Mouse (Mus musculus): ENCODE measurements around the gene Myo10. TPM values are rescaled to one million over a fixed set of nuclear protein-coding genes. Genes with fewer than 3 reads are reported as not detected.
A peak's percentile ranks its signal among the peaks of the same experiment; 100 is the strongest.

Gene Myo10
- total and polyA plus RNA-seq, 2 experiments from 2014 or later = 29.2 to 30.0 TPM

DNA sequence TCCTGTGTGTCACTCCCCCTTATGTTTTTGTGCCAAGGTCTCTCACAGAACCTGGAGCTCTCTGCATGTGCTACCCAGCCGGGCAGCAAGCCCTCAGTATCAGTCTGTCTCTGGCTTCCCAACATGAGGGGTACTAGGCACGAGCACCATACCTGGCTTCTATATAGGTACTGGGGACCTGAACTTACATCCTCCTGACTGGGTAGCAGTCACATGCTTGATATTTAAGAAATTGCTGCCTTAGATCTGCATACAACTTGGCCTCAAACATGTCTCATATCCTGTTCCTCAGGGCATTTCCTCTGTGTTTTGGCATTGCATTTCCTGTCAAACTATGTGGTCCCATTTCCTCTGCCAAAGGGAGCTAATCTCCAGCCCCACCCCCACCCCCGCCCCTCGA lies 30.4 kb upstream of the Myo10 start:
- Histone ChIP-seq H3K36me3 (ENCODE audit: insufficient read depth, low read length) (no peaks in the 10 kb centered on the region), H3K9me3 (ENCODE audit: low read length) (no peaks in the 10 kb centered on the region), H3K4me1 (ENCODE audit: insufficient read depth, low read length) (no peaks in the 10 kb centered on the region; the same call in 1 of the 2 replicates), H3K4me2 (ENCODE audit: low read depth, low read length) (no peak overlapping the region), H3K27ac (no peak overlapping the region), H3K27me3 (ENCODE audit: insufficient read depth, low read length) (no peaks in the 10 kb centered on the region), H3K9ac (replicated peaks; ENCODE audit: low read length) (no peak overlapping the region), H3K4me3 (ENCODE audit: low read length) (no peak overlapping the region)
- no peak for ATAC-seq
- WGBS = 75% methylated on average over 4 of the region's 4 CpGs
- TF ChIP-seq CTCF (IDR thresholded peaks at IDR 0.05; ENCODE audit: low read depth) = no peak
- DNase-seq (ENCODE audit: low spot score) = no peak

DNA sequence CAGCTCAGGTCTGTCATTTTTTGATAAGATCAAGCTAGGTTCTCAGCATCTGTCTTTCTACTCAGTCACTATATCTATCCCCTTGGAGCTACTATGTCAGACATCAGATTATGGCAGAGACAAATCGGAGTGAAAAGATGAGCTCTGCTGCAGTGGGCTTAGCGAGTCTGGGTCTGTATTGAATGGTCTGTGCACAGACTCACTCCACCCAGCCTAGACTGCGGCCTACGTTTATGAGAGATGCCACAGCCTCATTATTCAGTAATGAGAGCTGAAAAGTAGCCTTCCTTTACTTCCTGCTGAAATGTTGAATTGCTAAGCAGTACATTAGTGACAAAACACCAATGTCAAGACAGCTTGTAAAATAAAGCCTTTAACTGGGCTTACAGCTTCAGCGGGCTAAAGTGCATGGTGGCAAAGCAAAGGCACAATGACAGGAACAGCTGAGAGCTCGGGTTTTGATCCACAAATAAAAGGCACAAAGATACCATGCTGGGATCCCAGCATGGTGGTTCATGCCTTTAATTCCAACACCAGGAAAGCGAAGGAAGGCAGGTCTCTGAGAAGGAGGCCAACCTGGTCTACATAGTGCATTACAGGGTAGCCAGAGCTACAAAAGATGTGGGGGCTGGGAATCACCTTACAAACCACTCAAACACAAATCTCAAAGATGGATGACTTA lies 28.7 kb upstream of the Myo10 start:
- Histone ChIP-seq H3K4me1 (ENCODE audit: insufficient read depth, low read length) (no peaks in the 10 kb centered on the region), H3K9me3 (ENCODE audit: low read length) (no peaks in the 10 kb centered on the region), H3K9ac (replicated peaks; ENCODE audit: low read length) (no peak overlapping the region), H3K4me3 (ENCODE audit: low read length) (no peak overlapping the region), H3K27me3 (ENCODE audit: insufficient read depth, low read length) (no peaks in the 10 kb centered on the region), H3K27ac (no peak overlapping the region), H3K36me3 (ENCODE audit: insufficient read depth, low read length) (no peaks in the 10 kb centered on the region), H3K4me2 (ENCODE audit: low read depth, low read length) (no peak overlapping the region)
- 28% methylated on average over 7 of the region's 7 CpGs for WGBS
- TF ChIP-seq CTCF (IDR thresholded peaks at IDR 0.05; ENCODE audit: low read depth) = no peak
- no peak for ATAC-seq
- no peak for DNase-seq (ENCODE audit: low spot score)

- 93% methylated on average over 5 of the region's 5 CpGs for WGBS
These were observed 24.0 kb upstream of the Myo10 start for GRCm38 (mm10) chr15:25598313-25598712.

DNA sequence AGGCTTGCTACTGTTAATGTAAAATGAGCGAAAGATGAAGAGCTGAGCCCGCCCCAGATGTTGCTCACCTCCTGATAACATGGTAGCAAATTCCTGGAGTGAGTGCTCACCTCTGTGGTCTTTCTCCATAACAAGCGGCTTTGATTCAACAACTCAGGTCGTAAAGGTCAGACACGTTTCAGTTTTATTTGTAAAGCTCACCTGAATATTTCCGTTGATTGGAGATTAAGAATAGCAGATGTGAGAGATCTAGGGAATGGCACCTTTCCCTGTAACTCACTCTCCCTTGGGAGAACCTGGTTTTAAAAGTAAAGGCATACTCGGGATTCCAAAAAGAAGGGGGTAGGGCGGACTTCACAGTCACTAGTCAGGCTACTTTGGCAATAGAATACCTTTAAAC lies 20.0 kb upstream of the Myo10 start:
- 83% methylated on average over 8 of the region's 8 CpGs for WGBS
- Histone ChIP-seq H3K4me2 (ENCODE audit: low read depth, low read length) (no peak overlapping the region), H3K36me3 (ENCODE audit: insufficient read depth, low read length) (no peaks in the 10 kb centered on the region), H3K27ac (no peak overlapping the region), H3K27me3 (ENCODE audit: insufficient read depth, low read length) (no peaks in the 10 kb centered on the region), H3K9me3 (ENCODE audit: low read length) (no peaks in the 10 kb centered on the region), H3K4me3 (ENCODE audit: low read length) (no peak overlapping the region), H3K9ac (replicated peaks; ENCODE audit: low read length) (no peak overlapping the region), H3K4me1 (ENCODE audit: insufficient read depth, low read length) (no peaks in the 10 kb centered on the region)
- no peak for DNase-seq (ENCODE audit: low spot score)
- no peak for TF ChIP-seq CTCF (IDR thresholded peaks at IDR 0.05; ENCODE audit: low read depth)
- no peak for ATAC-seq

More at GRCm38 (mm10) chr15:25598313-25598712, 24.0 kb upstream of the Myo10 start:
- DNase-seq (ENCODE audit: low spot score) (no peak), ATAC-seq (no peak)
- H3K4me3 ChIP-seq (ENCODE audit: low read length) = no peak overlapping the region
- H3K9me3 ChIP-seq (ENCODE audit: low read length) = no peaks in the 10 kb centered on the region
- H3K36me3 ChIP-seq (ENCODE audit: insufficient read depth, low read length) = no peaks in the 10 kb centered on the region
- H3K27ac ChIP-seq = no peak overlapping the region
- TF ChIP-seq CTCF (IDR thresholded peaks at IDR 0.05; ENCODE audit: low read depth) = no peak
- H3K27me3 ChIP-seq (ENCODE audit: insufficient read depth, low read length) = no peaks in the 10 kb centered on the region
- no peak overlapping the region for H3K4me2 ChIP-seq (ENCODE audit: low read depth, low read length)
- no peak overlapping the region for H3K9ac ChIP-seq (replicated peaks; ENCODE audit: low read length)
- H3K4me1 ChIP-seq (ENCODE audit: insufficient read depth, low read length) = no peaks in the 10 kb centered on the region

- ATAC-seq = no peak
- no peak overlapping the region for H3K9ac ChIP-seq (replicated peaks; ENCODE audit: low read length)
- H3K9me3 ChIP-seq (ENCODE audit: low read length) = no peaks in the 10 kb centered on the region
- H3K4me1 ChIP-seq (ENCODE audit: insufficient read depth, low read length) = no peaks in the 10 kb centered on the region
- no peak overlapping the region for H3K4me3 ChIP-seq (ENCODE audit: low read length)
- H3K27ac ChIP-seq = no peak overlapping the region
- H3K27me3 ChIP-seq (ENCODE audit: insufficient read depth, low read length) = no peaks in the 10 kb centered on the region
- TF ChIP-seq CTCF (IDR thresholded peaks at IDR 0.05; ENCODE audit: low read depth) = no peak
- H3K4me2 ChIP-seq (ENCODE audit: low read depth, low read length) = no peak overlapping the region
- no peak for DNase-seq (ENCODE audit: low spot score)
- 48% methylated on average over 6 of the region's 6 CpGs for WGBS
- H3K36me3 ChIP-seq (ENCODE audit: insufficient read depth, low read length) = no peaks in the 10 kb centered on the region
These were observed 19.0 kb upstream of the Myo10 start for GRCm38 (mm10) chr15:25603286-25603685.

- ATAC-seq (no peak), DNase-seq (ENCODE audit: low spot score) (no peak)
- 67% methylated on average over 1 of the region's 1 CpGs for WGBS
- Histone ChIP-seq H3K36me3 (ENCODE audit: insufficient read depth, low read length) (no peaks in the 10 kb centered on the region), H3K9ac (replicated peaks; ENCODE audit: low read length) (no peak overlapping the region), H3K4me1 (ENCODE audit: insufficient read depth, low read length) (no peaks in the 10 kb centered on the region), H3K4me3 (ENCODE audit: low read length) (no peak overlapping the region), H3K27me3 (ENCODE audit: insufficient read depth, low read length) (no peaks in the 10 kb centered on the region), H3K27ac (no peak overlapping the region), H3K4me2 (ENCODE audit: low read depth, low read length) (no peak overlapping the region), H3K9me3 (ENCODE audit: low read length) (no peaks in the 10 kb centered on the region)
- peak; percentile 24; the same call in 1 of the 2 replicates for TF ChIP-seq CTCF (IDR thresholded peaks at IDR 0.05; ENCODE audit: low read depth)
These were observed 18.1 kb upstream of the Myo10 start for GRCm38 (mm10) chr15:25604231-25604630.

GRCm38 (mm10) chr15:25605376-25605775 lies 16.9 kb upstream of the Myo10 start:
- H3K9me3 ChIP-seq (ENCODE audit: low read length) = no peaks in the 10 kb centered on the region
- 87% methylated on average over 4 of the region's 4 CpGs for WGBS
- H3K4me2 ChIP-seq (ENCODE audit: low read depth, low read length) = no peak overlapping the region
- H3K9ac ChIP-seq (replicated peaks; ENCODE audit: low read length) = no peak overlapping the region
- no peak for TF ChIP-seq CTCF (IDR thresholded peaks at IDR 0.05; ENCODE audit: low read depth)
- ATAC-seq (no peak), DNase-seq (ENCODE audit: low spot score) (no peak)
- H3K36me3 ChIP-seq (ENCODE audit: insufficient read depth, low read length) = no peaks in the 10 kb centered on the region
- no peak overlapping the region for H3K27ac ChIP-seq
- H3K27me3 ChIP-seq (ENCODE audit: insufficient read depth, low read length) = no peaks in the 10 kb centered on the region
- no peaks in the 10 kb centered on the region for H3K4me1 ChIP-seq (ENCODE audit: insufficient read depth, low read length)
- no peak overlapping the region for H3K4me3 ChIP-seq (ENCODE audit: low read length)

All from hindbrain, postnatal 0 days (tissue).